Mouse (Mus musculus) monocyte, adult 2 months (primary cell): ENCODE measurements at regions not wholly inside any gene's neighbourhood (a gene's known extent, or its start where the extent isn't known, plus 50 kb on each side); places are given as distances from the start of the nearest gene placed in this dataset.

Experiments used
- DNase-seq, 2 experiments: peaks; one replicate each; pipeline ENCODE4 v3.0.0; 2022; ENCODE audit warnings: low spot score in 2 of 2, low read depth in 1 of 2

- DNase-seq: no peak
Observed at GRCm38 (mm10) chr9:32049546-32049945, 66.4 kb upstream of the Arhgap32 start.

GRCm38 (mm10) chr9:32053886-32054615, 61.9 kb upstream of the Arhgap32 start:
- DNase-seq: no peak

- no peak for DNase-seq
Observed at GRCm38 (mm10) chr9:32057427-32058115, 58.4 kb upstream of the Arhgap32 start.

GRCm38 (mm10) chr9:32062740-32063139, 53.2 kb upstream of the Arhgap32 start:
- no peak for DNase-seq

- DNase-seq: no peak
Observed at GRCm38 (mm10) chr9:32063541-32063940, 52.4 kb upstream of the Arhgap32 start.

- no peak for DNase-seq
Observed at GRCm38 (mm10) chr9:32064007-32064550, 51.9 kb upstream of the Arhgap32 start.
